Mouse (Mus musculus) myocyte (in vitro differentiated cells): ENCODE measurements around the gene Tent4a. TPM values are rescaled to one million over a fixed set of nuclear protein-coding genes. Genes with fewer than 3 reads are reported as not detected.
A peak's percentile ranks its signal among the peaks of the same experiment; 100 is the strongest.

Source experiments
- H3K27me3 ChIP-seq: one replicate; pipeline ENCODE4 v1.6.1; 2011; ENCODE audit not compliant: control insufficient read depth, insufficient read depth, insufficient read length
- H3K36me3 ChIP-seq: one replicate; pipeline ENCODE4 v1.6.1; 2011; ENCODE audit not compliant: control insufficient read depth, insufficient read depth
- H3K4me2 ChIP-seq: one replicate; pipeline ENCODE4 v1.6.1; 2011; ENCODE audit warnings: low read depth, control low read depth
- H3K4me3 ChIP-seq: one replicate; pipeline ENCODE4 v1.5.1; 2011; ENCODE audit warnings: mild to moderate bottlenecking, control low read depth, moderate library complexity
- H3K79me2 ChIP-seq: one replicate; pipeline ENCODE4 v1.6.1; 2011; ENCODE audit not compliant: control insufficient read depth, insufficient read depth
- H3ac ChIP-seq: one replicate; pipeline ENCODE4 v1.6.1; 2011; ENCODE audit not compliant: control insufficient read depth, insufficient read length
- CEBPB ChIP-seq: IDR thresholded peaks from 2 replicates; pipeline ENCODE4 v1.6.1; 2011; ENCODE audit warnings: mild to moderate bottlenecking, moderate library complexity; ENCODE audit not compliant: poor library complexity, insufficient read depth, severe bottlenecking
- E2F4 ChIP-seq: IDR thresholded peaks from one replicate; pipeline ENCODE4 v1.6.1; 2011; ENCODE audit warnings: mild to moderate bottlenecking, control low read depth, moderate library complexity; ENCODE audit not compliant: insufficient read depth
- MAX ChIP-seq: IDR thresholded peaks from one replicate; pipeline ENCODE4 v1.6.1; 2011; ENCODE audit warnings: low read depth, mild to moderate bottlenecking, control low read depth
- MYOD1 ChIP-seq, 3 experiments: IDR thresholded peaks; one replicate each; pipeline ENCODE4 v1.6.1; 2011; ENCODE audit warnings: control low read depth in 2 of 3, low read depth in 2 of 3, mild to moderate bottlenecking in 2 of 3, moderate library complexity in 1 of 3; ENCODE audit not compliant: insufficient read length in 2 of 3, control insufficient read depth in 1 of 3
- MYOG ChIP-seq, 3 experiments: IDR thresholded peaks; one replicate each; pipeline ENCODE4 v1.6.1; 2011; ENCODE audit warnings: control low read depth in 2 of 3, low read depth in 2 of 3, mild to moderate bottlenecking in 2 of 3; ENCODE audit not compliant: insufficient read length in 2 of 3, control insufficient read depth in 1 of 3, insufficient read depth in 1 of 3
- POLR2A ChIP-seq: IDR thresholded peaks from one replicate; pipeline ENCODE4 v1.6.1; 2011; ENCODE audit warnings: low read depth, mild to moderate bottlenecking, control low read depth, moderate library complexity; ENCODE audit not compliant: insufficient read length
- POLR2AphosphoS2 ChIP-seq: IDR thresholded peaks from one replicate; pipeline ENCODE4 v1.6.1; 2011; ENCODE audit warnings: low read depth, control low read depth; ENCODE audit not compliant: insufficient read length
- REST ChIP-seq: IDR thresholded peaks from one replicate; pipeline ENCODE4 v1.6.1; 2011; ENCODE audit warnings: mild to moderate bottlenecking, control low read depth, moderate library complexity; ENCODE audit not compliant: insufficient read depth, insufficient read length
- SRF ChIP-seq: IDR thresholded peaks from one replicate; pipeline ENCODE4 v1.6.1; 2011; ENCODE audit warnings: low read depth; ENCODE audit not compliant: control insufficient read depth, insufficient read length
- TCF12 ChIP-seq: IDR thresholded peaks from one replicate; pipeline ENCODE4 v1.6.1; 2011; ENCODE audit warnings: mild to moderate bottlenecking, control low read depth; ENCODE audit not compliant: poor library complexity, insufficient read depth, severe bottlenecking
- TCF3 ChIP-seq: IDR thresholded peaks from one replicate; pipeline ENCODE4 v1.6.1; 2011; ENCODE audit warnings: low read depth, control low read depth; ENCODE audit not compliant: insufficient read length
- USF1 ChIP-seq: IDR thresholded peaks from one replicate; pipeline ENCODE4 v1.6.1; 2011; ENCODE audit warnings: low read depth, mild to moderate bottlenecking, control low read depth, moderate library complexity
- polyA plus RNA-seq: library from polyadenylated mRNA; unstranded; fragments of >200 nt; fragmentation: generic; extraction: Trizol; gene quantifications from one replicate; pipeline ENCODE4 v1.2.1, GENCODE M21; 2012; ENCODE audit warnings: missing spikeins

Tent4a gene
- polyA plus RNA-seq, 1 experiment: 12.1 TPM

- Histone ChIP-seq H3ac (no peak overlapping the region), H3K79me2 (no peaks in the 10 kb centered on the region), H3K4me2 (no peak overlapping the region), H3K4me3 (no peak overlapping the region), H3K27me3 (no peaks in the 10 kb centered on the region), H3K36me3 (no peaks in the 10 kb centered on the region)
- TF ChIP-seq MAX (no peak), SRF (no peak), USF1 (no peak), REST (no peak), TCF3 (no peak), CEBPB (peak; percentile 81), POLR2AphosphoS2 (no peak), POLR2A (no peak), TCF12 (no peak)
Measured at GRCm38 (mm10) chr13:69488565-69489255, 45.7 kb downstream of the Tent4a start.

DNA sequence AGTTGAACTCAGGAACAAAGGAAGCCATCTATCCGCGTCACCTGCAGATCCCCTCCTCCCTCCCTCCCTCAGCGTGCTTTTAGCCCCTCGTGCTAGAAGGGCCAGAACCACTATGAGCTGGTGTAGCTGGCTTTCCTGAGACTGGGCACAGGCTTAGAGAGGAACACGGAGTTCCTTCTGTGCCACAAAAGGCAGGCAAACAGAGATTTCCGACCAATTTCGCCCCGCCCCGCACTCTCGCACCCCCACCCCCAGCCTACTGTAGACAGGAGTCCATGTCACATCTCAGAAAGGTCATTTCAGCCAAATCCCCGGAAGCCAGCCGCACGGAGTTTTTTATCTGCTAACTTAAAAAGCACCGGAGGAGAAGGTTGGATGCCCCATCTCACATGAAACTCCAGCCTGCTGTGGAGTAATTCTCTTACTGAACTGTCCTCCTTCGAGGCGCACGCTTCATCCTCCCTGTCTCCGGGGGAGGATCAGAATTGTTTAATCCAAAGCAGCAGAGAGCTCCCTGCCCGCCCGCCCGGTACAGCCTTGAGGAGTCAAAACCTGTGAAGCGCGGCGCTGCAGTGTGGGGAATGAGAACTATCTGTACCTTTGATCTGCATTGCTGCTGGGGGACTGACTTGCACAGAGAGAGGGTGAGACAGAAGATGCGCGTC, 46.7 kb downstream of the Tent4a start:
- H3K4me2 ChIP-seq: no peak overlapping the region
- no peaks in the 10 kb centered on the region for H3K36me3 ChIP-seq
- H3ac ChIP-seq: no peak overlapping the region
- no peaks in the 10 kb centered on the region for H3K27me3 ChIP-seq
- TF ChIP-seq REST: no peak
- no peak for TF ChIP-seq TCF12
- no peak for TF ChIP-seq TCF3
- TF ChIP-seq USF1: no peak
- no peak for TF ChIP-seq CEBPB
- no peak for TF ChIP-seq POLR2AphosphoS2
- no peak for TF ChIP-seq MYOG (IDR thresholded peaks at IDR 0.05; ENCODE audit: control insufficient read depth in 1 of 3, insufficient read depth in 1 of 3, insufficient read length in 2 of 3, low read depth in 2 of 3)
- TF ChIP-seq MAX: no peak
- TF ChIP-seq SRF: no peak
- no peak for TF ChIP-seq E2F4
- no peak for TF ChIP-seq POLR2A
- H3K79me2 ChIP-seq: no peaks in the 10 kb centered on the region
- H3K4me3 ChIP-seq: no peak overlapping the region

DNA sequence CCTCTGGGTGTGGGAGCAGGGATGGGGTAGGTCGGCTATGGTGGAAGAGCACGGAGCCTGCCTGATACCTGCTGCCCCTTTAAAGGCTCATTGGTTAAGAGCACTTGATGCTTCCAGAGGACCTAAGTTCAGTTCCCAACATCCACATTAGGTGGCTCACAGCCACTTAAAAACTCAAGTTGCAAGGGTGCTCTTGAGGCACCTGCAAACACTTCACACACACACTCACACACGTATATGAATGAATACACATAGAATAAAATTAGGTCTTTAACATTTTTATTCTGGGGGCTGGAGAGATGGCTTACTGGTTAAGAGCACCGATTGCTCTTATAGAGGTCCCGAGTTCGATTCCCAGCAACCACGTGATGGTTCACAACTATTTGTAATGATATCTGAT, 47.3 kb downstream of the Tent4a start:
- Histone ChIP-seq H3ac (no peak overlapping the region), H3K4me2 (no peak overlapping the region), H3K79me2 (no peaks in the 10 kb centered on the region), H3K4me3 (no peak overlapping the region), H3K36me3 (no peaks in the 10 kb centered on the region), H3K27me3 (no peaks in the 10 kb centered on the region)
- TF ChIP-seq POLR2A (no peak), TCF12 (no peak), POLR2AphosphoS2 (no peak), TCF3 (no peak), USF1 (no peak), MYOG (IDR thresholded peaks at IDR 0.05; ENCODE audit: control insufficient read depth in 1 of 3, insufficient read depth in 1 of 3, insufficient read length in 2 of 3, low read depth in 2 of 3) (no peak), E2F4 (no peak), SRF (no peak), CEBPB (no peak), MAX (no peak), MYOD1 (IDR thresholded peaks at IDR 0.05; ENCODE audit: control insufficient read depth in 1 of 3, insufficient read length in 2 of 3, low read depth in 2 of 3) (no peak), REST (no peak)

- no peak overlapping the region for H3K4me3 ChIP-seq
- no peaks in the 10 kb centered on the region for H3K79me2 ChIP-seq
- no peaks in the 10 kb centered on the region for H3K36me3 ChIP-seq
- H3K4me2 ChIP-seq: no peak overlapping the region
- no peaks in the 10 kb centered on the region for H3K27me3 ChIP-seq
- no peak overlapping the region for H3ac ChIP-seq
- no peak for TF ChIP-seq USF1
- no peak for TF ChIP-seq MYOD1 (IDR thresholded peaks at IDR 0.05; ENCODE audit: control insufficient read depth in 1 of 3, insufficient read length in 2 of 3, low read depth in 2 of 3)
- no peak for TF ChIP-seq E2F4
- no peak for TF ChIP-seq POLR2AphosphoS2
- no peak for TF ChIP-seq REST
- TF ChIP-seq TCF3: no peak
Measured at GRCm38 (mm10) chr13:69485833-69486232, 48.6 kb downstream of the Tent4a start.

GRCm38 (mm10) chr13:69485326-69485725, 49.1 kb downstream of the Tent4a start:
- TF ChIP-seq TCF12 (no peak), SRF (no peak), POLR2A (no peak), REST (no peak), E2F4 (no peak), MYOD1 (IDR thresholded peaks at IDR 0.05; ENCODE audit: control insufficient read depth in 1 of 3, insufficient read length in 2 of 3, low read depth in 2 of 3) (no peak), MYOG (IDR thresholded peaks at IDR 0.05; ENCODE audit: control insufficient read depth in 1 of 3, insufficient read depth in 1 of 3, insufficient read length in 2 of 3, low read depth in 2 of 3) (no peak), CEBPB (no peak), MAX (no peak), TCF3 (no peak), POLR2AphosphoS2 (no peak), USF1 (no peak)
- Histone ChIP-seq H3K79me2 (no peaks in the 10 kb centered on the region), H3K4me2 (no peak overlapping the region), H3ac (no peak overlapping the region), H3K27me3 (no peaks in the 10 kb centered on the region), H3K4me3 (no peak overlapping the region), H3K36me3 (no peaks in the 10 kb centered on the region)
